Mouse (Mus musculus) brain, embryonic 14.5 days (tissue): ENCODE measurements around the gene Atp4b. TPM values are rescaled to one million over a fixed set of nuclear protein-coding genes. Genes with fewer than 3 reads are reported as not detected.
"Not testable (repeated sequence)": the region's sequence is repeated elsewhere in the genome, so short reads cannot be mapped to it uniquely, and the experiment has no call there.

Experiments
- DNase-seq: peaks from one replicate; pipeline ENCODE4 v3.0.0-alpha.2; 2011; ENCODE audit warnings: low read depth
- CTCF ChIP-seq: fragments of 200-500 bp; IDR thresholded peaks from 2 replicates; pipeline ENCODE4 v1.5.1; 2012; ENCODE audit warnings: inconsistent platforms, mild to moderate bottlenecking, moderate library complexity, borderline replicate concordance; ENCODE audit not compliant: insufficient read depth, insufficient read length; ENCODE audit errors: extremely low read depth
- POLR2A ChIP-seq: fragments of 200-500 bp; IDR thresholded peaks from 2 replicates; pipeline ENCODE4 v1.6.1; 2012; ENCODE audit warnings: mild to moderate bottlenecking, inconsistent platforms, borderline replicate concordance; ENCODE audit not compliant: poor library complexity, insufficient read depth, insufficient read length, severe bottlenecking; ENCODE audit errors: extremely low read depth
- polyA plus RNA-seq: library from polyadenylated mRNA; depleted of rRNA; stranded (reverse); fragments of >200 nt; gene quantifications from 2 replicates; pipeline ENCODE4 v1.2.3, GENCODE M21; 2012; rRNA removed

Gene Atp4b
- polyA plus RNA-seq, 1 experiment: not detected

DNA sequence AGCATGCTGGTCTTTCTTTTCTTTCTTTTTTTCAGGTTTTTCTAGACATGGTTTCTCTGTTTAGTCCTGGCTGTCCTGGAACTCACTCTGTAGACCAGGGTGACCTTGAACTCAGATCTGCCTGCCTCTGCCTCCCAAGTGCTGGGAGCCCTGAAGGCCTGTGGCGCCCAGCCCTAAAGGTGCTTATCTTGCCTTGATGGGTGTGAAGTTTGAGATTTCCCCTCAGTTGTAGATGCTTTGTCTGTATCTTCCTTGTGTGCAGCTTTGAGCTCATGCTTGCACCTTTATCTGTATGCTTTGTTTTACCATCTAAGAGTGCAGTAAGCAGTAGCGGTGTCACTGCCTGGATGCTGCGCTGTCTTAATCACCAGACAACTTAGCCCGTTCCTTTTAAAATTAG is 53.5 kb downstream of the Atp4b start:
- no peak for DNase-seq
- TF ChIP-seq POLR2A: no peak
- TF ChIP-seq CTCF: no peak

DNA sequence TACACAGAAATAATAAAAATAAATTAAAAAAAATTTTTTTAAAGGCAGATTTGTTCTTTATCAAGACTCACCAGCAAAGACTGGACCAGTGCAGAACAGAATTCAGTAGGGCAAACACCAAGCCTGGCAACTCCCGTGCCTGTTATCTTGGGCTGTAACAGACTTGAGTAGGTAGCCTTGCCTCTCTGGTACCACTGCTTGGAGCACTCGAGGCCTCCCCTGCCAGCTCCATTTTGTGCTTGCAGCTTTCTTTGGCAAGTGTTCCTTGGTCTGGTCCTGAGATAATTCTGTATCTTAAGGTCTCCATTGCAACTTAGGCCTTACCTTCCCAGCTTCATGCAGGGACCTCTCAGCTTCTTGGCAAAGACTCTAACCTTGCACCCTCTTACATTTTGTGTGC is 54.3 kb downstream of the Atp4b start:
- DNase-seq: no peak
- TF ChIP-seq POLR2A: no peak
- no peak for TF ChIP-seq CTCF

DNA sequence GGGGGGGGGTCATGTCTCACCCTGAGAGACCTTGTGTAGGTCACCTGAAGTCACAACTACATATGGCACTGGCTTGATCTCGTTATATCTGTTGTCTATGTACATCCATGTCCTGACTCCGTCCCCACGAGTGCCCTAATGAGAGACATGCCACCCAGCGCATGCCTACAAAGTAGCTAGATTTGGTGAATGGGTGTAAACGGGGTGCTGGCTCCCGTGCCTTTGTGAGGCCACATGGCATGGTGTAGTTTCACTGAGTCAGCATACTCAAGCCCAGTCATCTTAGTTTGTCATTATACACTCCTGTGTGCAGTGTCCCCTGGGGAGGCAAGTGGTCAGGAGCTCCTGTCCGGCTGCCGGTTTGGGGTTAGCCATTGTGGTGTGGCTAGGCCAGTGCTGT is 56.0 kb downstream of the Atp4b start:
- DNase-seq: no peak
- TF ChIP-seq POLR2A (no peak), CTCF (no peak)

DNA sequence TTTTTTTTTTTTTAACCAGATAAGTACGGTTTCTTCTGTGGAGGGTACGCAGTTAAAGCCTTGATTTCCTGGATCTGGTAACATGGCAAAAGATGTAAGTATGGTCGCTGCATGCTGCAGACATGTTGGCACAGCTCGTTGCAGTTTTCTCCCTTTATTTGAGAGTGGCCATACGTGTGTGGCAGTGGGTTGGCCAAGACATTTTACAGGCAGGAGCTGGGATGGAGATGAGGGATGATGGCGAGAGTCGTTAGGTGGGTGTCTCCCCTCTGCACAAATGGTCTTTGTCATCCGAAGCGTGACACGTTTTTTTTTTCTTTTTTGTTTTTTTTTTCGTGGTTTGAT is 57.0 kb downstream of the Atp4b start:
- TF ChIP-seq CTCF: no peak
- no peak for TF ChIP-seq POLR2A
- DNase-seq: peak; percentile 44

DNA sequence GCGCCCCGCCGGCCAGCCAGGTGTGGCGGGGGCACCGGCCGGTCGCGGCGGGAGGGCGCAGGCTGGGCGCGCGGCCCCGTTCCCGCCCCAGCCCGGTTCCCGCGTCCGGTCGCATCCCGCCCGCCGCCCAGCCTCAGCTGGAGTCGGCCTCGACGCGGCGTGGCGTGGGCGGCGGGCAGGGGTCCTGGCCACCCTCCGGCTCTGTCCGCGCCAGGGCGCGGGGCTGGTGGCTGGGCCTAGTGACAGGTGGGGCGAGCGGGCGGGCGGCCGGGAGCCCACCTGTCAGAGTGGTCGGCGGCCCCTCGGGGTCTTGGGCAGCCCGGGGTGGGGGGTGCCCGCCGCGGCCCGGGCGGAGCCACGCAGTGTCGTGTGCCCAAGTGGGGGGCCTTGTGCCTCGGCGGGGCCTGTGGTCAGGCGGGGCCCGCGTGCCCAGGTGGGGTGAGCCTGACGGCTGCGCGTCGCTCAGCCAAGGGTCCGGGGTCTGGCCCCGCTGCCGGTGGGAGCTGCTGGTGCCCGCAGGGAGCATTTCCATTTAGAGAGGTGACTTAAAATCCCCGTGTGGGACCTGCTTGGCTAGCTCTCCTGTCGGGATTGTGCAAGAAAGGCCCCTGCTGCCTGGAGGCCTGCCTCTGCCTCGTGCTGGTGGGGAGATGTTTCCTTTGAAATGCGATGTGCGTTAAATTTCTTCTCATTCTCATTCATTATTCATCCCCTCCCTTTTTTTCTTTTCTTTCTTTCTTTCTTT is 57.6 kb downstream of the Atp4b start:
- peak; percentile 51 for DNase-seq
- TF ChIP-seq POLR2A (no peak), CTCF (no peak)

DNA sequence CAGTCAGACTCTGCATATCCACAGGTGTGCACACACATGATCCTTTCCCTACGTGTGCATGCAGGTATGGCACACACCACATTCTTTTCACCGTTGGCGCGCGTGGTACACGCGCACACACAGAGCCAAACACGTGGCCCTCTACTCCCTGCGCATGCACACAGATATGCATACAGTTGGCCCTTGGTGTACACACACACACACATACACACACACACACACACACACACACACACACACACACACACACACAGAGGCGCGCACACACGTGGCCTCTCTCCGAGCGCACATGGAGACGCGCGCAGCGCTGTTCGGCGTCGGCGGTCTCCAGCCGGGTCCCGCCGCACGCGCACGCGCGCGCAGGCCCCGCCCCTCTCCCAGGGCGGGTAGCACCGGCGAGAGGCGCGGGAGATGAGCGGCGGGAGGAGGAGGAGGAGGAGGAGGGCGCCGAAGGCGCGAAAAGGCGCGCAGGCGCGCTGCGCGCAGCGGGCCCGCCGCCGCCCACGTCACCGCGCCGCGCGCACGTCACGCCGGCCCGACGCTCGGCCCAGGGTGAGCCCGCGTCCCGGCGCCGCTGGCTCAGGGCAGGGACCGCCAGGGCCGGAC is 58.3 kb downstream of the Atp4b start, which contains the start of gene Tfdp1:
TSS of gene Tfdp1 (plus strand) at position 497 of the 606 bp plus-strand sequence.
- peak; percentile 96 for DNase-seq
- TF ChIP-seq POLR2A (peak; percentile 25; the same call in 1 of the 2 replicates), CTCF (no peak)

DNA sequence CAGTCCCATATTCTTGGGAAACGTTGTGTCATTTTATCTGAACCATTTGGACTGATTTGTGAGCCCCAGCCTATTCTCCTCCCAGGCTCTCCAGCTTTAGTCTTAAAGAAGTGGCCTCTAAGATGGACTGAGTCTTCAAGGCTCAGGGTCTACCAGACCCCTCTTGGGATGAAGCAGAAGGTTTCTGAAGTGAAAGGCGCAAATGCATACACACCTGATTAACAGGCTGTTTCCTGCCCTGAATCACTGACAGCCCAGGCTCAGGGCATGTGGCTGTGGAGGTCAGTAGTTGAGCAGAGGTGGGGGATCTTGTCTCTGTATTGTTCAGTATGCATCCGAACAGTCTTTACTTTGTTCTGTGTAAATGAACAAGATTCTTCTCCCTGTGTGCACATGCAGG is 58.9 kb downstream of the Atp4b start:
- TF ChIP-seq CTCF (no peak), POLR2A (no peak)
- DNase-seq: peak; percentile 2

DNA sequence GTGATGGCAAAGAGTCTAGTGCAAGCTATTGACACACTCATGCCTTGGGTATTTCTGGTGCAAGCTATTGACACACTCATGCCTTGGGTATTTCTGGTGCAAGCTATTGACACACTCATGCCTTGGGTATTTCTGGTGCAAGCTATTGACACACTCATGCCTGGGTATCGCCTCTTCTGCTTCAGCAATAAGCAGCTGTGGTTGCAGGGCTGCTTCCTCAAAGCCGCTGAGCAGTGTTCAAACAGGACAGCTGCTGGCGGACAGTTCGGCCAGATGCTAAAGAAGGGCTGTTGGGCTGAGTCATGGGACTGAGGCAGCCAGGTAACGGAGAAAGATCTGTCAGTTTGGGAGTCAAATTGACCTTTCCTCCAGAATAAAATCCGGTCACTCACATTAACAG is 59.4 kb downstream of the Atp4b start:
- not testable (repeated sequence) for DNase-seq

Other genes starting within 250 kb of the Atp4b start
- gene Lamp1, start 237.7 kb downstream of the Atp4b start, polyA plus RNA-seq: 247 and 265 TPM in 2 replicates
- 14.4 and 16.6 TPM in 2 replicates for gene Grtp1, start 196.2 kb downstream of the Atp4b start, polyA plus RNA-seq
- 0.14 and 0.29 TPM in 2 replicates for gene Adprhl1, start 142.7 kb downstream of the Atp4b start, polyA plus RNA-seq
- 42.6 and 44.2 TPM in 2 replicates for gene Dcun1d2, start 108.7 kb downstream of the Atp4b start, polyA plus RNA-seq
- gene Tmco3, start 108.6 kb downstream of the Atp4b start, polyA plus RNA-seq: 35.5 and 38.3 TPM in 2 replicates
- gene Tfdp1, start 58.1 kb downstream of the Atp4b start, polyA plus RNA-seq: 142 and 190 TPM in 2 replicates
- 0.06 and 0.10 TPM in 2 replicates for gene Grk1, start 8.3 kb upstream of the Atp4b start, polyA plus RNA-seq
- 0.20 and 0.27 TPM in 2 replicates for gene Tmem255b, start 38.4 kb upstream of the Atp4b start, polyA plus RNA-seq
- gene Gas6, start 97.7 kb upstream of the Atp4b start, polyA plus RNA-seq: 25.8 and 36.6 TPM in 2 replicates
- not detected in 2 replicates for gene 1700029H14Rik, start 165.6 kb upstream of the Atp4b start, polyA plus RNA-seq